Mouse (Mus musculus): Measurements from ENCODE around the gene Lhb.

DNA sequence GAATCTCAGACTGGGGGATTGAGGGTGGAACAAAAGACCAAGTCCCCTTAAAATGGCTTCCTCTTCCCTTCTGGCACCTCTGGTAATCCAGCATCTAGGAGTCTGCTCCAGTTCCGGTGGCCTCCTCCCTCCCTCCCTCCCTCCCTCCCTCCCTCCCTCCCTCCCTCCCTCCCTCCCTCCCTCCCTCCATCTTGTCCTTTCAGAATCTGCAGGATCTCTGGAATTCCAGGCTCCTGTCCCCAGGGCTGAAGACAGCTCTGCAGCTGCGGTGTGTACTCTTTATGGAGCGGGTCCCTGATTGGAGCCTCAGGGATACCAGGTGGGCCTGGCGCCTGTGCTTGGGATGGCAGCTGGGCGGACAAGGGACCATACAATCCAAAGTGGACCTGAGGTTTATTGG, 40.7 kb downstream of the Lhb start:
- TF ChIP-seq POLR2A (IDR thresholded peaks at IDR 0.05; ENCODE audit: low read depth, low read length) (no peak), CTCF (IDR thresholded peaks at IDR 0.05; ENCODE audit: borderline replicate concordance, insufficient read depth, low read length) (no peak)
